Mouse (Mus musculus) embryonic facial prominence, embryonic 11.5 days (tissue): ENCODE data around the gene Ube2e2. TPM values are rescaled to one million over a fixed set of nuclear protein-coding genes. Genes with fewer than 3 reads are reported as not detected.

ENCODE experiments used
- ATAC-seq: fragments of 200-750 bp; cut with Nextera tagmentation; replicated peaks from 2 replicates; pipeline ENCODE4 v1.8.0; 2017; ENCODE audit warnings: low read depth; ENCODE audit not compliant: insufficient number of reproducible peaks, low FRiP score, low TSS enrichment
- DNase-seq: peaks from one replicate; pipeline ENCODE4 v3.0.0-alpha.2; 2015; ENCODE audit warnings: low spot score
- H3K27ac ChIP-seq: fragments of 300-500 bp; sonication (generic); replicated peaks from 2 replicates; pipeline ENCODE4 v1.5.1; 2014; ENCODE audit warnings: mild to moderate bottlenecking, low read depth, low read length, control low read depth
- H3K27me3 ChIP-seq: fragments of 300-500 bp; sonication (generic); 2 replicates; pipeline ENCODE4 v1.6.1; 2014; ENCODE audit warnings: mild to moderate bottlenecking, low read length, moderate library complexity, mixed read lengths; ENCODE audit not compliant: control insufficient read depth, insufficient read depth
- H3K36me3 ChIP-seq: fragments of 300-500 bp; sonication (generic); replicated peaks from 2 replicates; pipeline ENCODE4 v1.6.1; 2014; ENCODE audit warnings: low read depth, mild to moderate bottlenecking, low read length, moderate library complexity, mixed read lengths; ENCODE audit not compliant: control insufficient read depth, insufficient read depth
- H3K4me1 ChIP-seq: fragments of 300-500 bp; sonication (generic); 2 replicates; pipeline ENCODE4 v1.6.1; 2014; ENCODE audit warnings: low read length, mixed read lengths; ENCODE audit not compliant: control insufficient read depth, insufficient read depth
- H3K4me2 ChIP-seq: fragments of 300-500 bp; sonication (generic); 2 replicates; pipeline ENCODE4 v1.6.1; 2014; ENCODE audit warnings: low read depth, mild to moderate bottlenecking, control low read depth, low read length, moderate library complexity
- H3K4me3 ChIP-seq: fragments of 300-500 bp; sonication (generic); 2 replicates; pipeline ENCODE4 v1.5.1; 2014; ENCODE audit warnings: low read depth, low read length, control low read depth
- H3K9ac ChIP-seq: fragments of 300-500 bp; sonication (generic); replicated peaks from 2 replicates; pipeline ENCODE4 v1.6.1; 2014; ENCODE audit warnings: mild to moderate bottlenecking, control low read depth, low read length
- H3K9me3 ChIP-seq: fragments of 300-500 bp; sonication (generic); replicated peaks from 2 replicates; pipeline ENCODE4 v1.6.1; 2016; ENCODE audit warnings: mild to moderate bottlenecking, low read length, inconsistent platforms, mixed read lengths; ENCODE audit not compliant: control insufficient read depth
- WGBS: fragments of 180-500 bp; shearing (Covaris S2); extraction: QIAGEN DNeasy Blood & Tissue Kit; methylation state at CpG from one replicate; pipeline ENCODE4 v1.1.7; 2014; 5-methylcytosine and 5-hydroxymethylcytosine counted together
- polyA plus RNA-seq: library from polyadenylated mRNA; unstranded; fragments of >200 nt; fragmentation: Nextera tagmentation; extraction: Ambion mirVana; gene quantifications from 2 replicates; pipeline ENCODE4 v1.2.1, GENCODE M21; 2014

Gene Ube2e2
- polyA plus RNA-seq, 1 experiment from 2014 or later: 52.9 TPM

DNA sequence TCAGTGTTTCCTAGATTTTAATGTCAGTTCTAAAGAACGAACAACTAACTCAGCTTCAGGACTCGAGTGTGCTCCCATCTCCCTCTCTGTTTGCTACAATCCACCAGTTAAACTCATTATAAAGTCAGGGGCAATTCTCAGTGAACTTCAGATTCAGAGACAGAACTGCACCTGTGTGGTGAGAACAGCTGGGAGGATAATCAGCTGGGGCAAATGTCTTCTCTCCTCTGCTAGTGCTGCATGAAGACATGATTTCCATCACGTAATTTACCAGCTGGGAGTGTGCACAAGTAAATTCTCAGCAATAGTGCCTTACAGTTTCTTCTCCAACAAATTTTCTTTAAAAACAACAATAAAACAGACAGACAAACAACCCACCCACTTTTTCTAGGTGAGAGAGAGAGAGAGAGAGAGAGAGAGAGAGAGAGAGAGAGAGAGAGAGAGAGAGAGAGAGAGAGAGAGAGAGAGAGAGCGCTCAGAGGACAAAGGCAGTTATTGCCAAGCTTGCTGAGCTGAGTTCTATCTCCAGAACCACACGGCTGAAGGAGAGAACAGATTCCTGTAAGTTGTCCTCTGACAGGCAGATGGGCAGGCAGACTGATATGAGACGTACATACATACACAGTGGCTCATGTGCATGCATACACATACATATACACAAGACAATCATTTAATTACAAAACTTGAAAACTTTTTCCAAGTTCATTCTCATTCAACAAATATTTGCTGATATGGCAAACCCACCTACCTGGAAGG is 134.3 kb downstream of the Ube2e2 start:
- Histone ChIP-seq H3K4me1 (no peaks in the 10 kb centered on the region), H3K36me3 (no peaks in the 10 kb centered on the region), H3K4me3 (no peak overlapping the region), H3K9ac (no peak overlapping the region), H3K4me2 (no peak overlapping the region), H3K27me3 (no peaks in the 10 kb centered on the region), H3K9me3 (no peaks in the 10 kb centered on the region), H3K27ac (no peak overlapping the region)
- DNase-seq (no peak), ATAC-seq (no peak)
- WGBS: 74% methylated on average over 6 of the region's 6 CpGs

DNA sequence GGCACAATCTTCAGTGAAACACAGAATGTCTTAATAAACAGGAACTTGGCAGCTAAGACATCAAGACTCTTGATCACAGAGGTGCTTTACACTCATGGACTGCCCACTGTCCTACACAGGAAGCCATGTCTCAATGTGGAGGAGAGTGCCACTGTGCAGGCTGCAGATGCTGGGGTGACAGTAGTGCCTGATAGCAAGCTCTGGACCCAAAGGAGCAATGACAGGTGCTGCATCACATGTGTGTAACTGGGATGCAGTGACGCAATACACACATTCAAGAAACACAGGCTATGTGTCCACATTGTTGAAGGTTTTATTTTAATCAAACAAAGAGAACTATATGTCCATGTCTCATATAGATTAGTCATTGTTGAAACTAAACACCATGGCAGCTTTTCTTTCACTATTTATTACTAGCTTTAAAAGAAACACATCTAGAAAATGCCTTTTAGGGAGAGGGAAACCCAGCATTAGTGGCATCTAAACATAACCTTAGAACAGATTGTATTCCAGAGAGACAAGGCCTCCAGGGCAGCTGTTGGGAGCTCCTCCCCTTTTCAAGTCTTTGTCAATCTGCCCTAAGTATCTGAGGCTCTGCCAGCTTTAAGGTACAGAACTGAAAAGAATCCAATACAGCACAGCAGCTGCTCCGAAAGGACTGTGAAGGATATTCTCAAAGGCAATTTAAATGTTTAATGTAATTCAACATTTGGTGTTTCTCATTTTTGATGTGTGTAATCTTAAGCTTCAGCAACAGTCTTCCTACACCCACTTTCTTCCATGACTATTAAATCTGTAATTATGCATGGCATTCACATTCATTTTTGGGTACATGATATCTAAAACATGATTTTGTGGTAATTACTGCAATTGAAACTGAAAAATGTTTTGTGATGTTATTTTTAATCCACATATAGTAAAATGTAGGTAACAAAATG is 135.2 kb downstream of the Ube2e2 start:
- no peak overlapping the region for H3K4me3 ChIP-seq
- no peak for DNase-seq
- no peaks in the 10 kb centered on the region for H3K9me3 ChIP-seq
- H3K27ac ChIP-seq: no peak overlapping the region
- H3K9ac ChIP-seq: no peak overlapping the region
- no peak overlapping the region for H3K4me2 ChIP-seq
- WGBS: 78% methylated on average over 2 of the region's 2 CpGs
- H3K27me3 ChIP-seq: no peaks in the 10 kb centered on the region
- no peaks in the 10 kb centered on the region for H3K4me1 ChIP-seq
- H3K36me3 ChIP-seq: no peaks in the 10 kb centered on the region
- ATAC-seq: 0 out of 2 replicates have a peak, but pooled peaks have one; percentile 65

DNA sequence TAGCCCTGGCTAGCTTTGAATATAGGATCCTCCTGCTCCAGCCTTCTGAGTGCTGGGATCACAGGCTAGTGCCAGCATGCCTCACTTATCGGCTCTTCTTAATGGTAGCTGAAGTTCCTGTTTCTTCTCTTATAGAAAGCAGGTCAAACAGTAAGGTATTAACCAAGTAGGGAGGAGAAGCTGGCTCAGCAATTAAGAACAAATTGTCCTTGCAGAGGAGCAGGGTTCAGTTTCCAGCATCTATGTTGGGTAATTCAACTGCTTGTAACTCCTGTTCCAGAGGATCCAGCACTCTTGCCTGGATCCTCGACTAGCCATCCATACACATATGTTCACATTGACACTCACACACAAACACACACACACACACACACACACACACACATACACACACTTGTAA is 136.1 kb downstream of the Ube2e2 start:
- Histone ChIP-seq H3K36me3 (no peaks in the 10 kb centered on the region), H3K27ac (no peak overlapping the region), H3K9ac (no peak overlapping the region), H3K4me1 (no peaks in the 10 kb centered on the region), H3K27me3 (no peaks in the 10 kb centered on the region), H3K4me2 (no peak overlapping the region), H3K9me3 (no peaks in the 10 kb centered on the region), H3K4me3 (no peak overlapping the region)
- WGBS: 77% methylated on average over 2 of the region's 2 CpGs
- ATAC-seq: no peak
- no peak for DNase-seq

DNA sequence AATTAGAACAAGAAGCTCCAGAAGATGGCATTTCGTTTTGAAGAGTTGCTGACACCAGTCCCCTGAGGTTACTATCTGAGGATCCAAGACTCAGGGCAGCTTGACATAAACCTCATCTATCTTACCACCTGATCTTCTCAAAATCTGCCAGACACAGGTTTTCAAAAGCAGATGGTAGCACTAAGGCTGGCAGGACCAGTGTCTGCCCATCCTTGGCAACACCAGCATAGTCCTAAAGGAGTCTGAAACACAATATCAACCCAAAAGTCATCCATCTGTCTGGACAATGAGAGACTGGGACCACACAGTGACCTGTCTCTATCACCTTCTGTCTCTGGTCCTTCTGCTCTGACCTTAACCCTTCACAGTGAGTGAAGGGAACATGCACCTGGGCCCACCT is 138.7 kb downstream of the Ube2e2 start:
- Histone ChIP-seq H3K27ac (no peak overlapping the region), H3K9ac (no peak overlapping the region), H3K4me3 (no peak overlapping the region), H3K4me1 (no peaks in the 10 kb centered on the region), H3K4me2 (no peak overlapping the region), H3K36me3 (no peaks in the 10 kb centered on the region), H3K9me3 (no peaks in the 10 kb centered on the region), H3K27me3 (no peaks in the 10 kb centered on the region)
- 40% methylated on average over 1 of the region's 1 CpGs for WGBS
- no peak for ATAC-seq
- no peak for DNase-seq

GRCm38 (mm10) chr14:18754595-18754994 is 139.5 kb downstream of the Ube2e2 start:
- Histone ChIP-seq H3K4me1 (no peaks in the 10 kb centered on the region), H3K27ac (no peak overlapping the region), H3K9ac (no peak overlapping the region), H3K4me3 (no peak overlapping the region), H3K36me3 (no peaks in the 10 kb centered on the region), H3K27me3 (no peaks in the 10 kb centered on the region), H3K9me3 (no peaks in the 10 kb centered on the region), H3K4me2 (no peak overlapping the region)
- DNase-seq (no peak), ATAC-seq (no peak)
- WGBS: 92% methylated on average over 2 of the region's 2 CpGs

DNA sequence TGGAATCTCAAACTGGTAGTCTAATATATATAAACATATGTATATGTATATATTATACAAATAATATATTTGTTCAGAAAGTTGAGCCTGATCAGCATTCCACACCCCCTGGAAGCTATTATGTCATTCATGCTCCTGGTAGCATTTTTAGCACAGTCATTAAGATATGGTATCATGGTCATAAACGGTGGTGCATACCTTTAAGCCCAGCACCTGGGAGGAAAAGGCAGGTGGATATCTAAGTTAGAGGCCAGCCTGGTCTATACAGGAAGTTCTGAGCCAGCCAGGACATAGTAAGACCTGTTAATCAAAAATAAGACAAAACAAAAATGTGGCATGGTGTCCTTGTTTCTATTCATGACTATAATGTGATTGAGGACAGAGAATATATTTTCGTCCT is 140.1 kb downstream of the Ube2e2 start:
- Histone ChIP-seq H3K27ac (no peak overlapping the region), H3K27me3 (no peaks in the 10 kb centered on the region), H3K9me3 (no peaks in the 10 kb centered on the region), H3K4me1 (no peaks in the 10 kb centered on the region), H3K4me3 (no peak overlapping the region), H3K9ac (no peak overlapping the region), H3K36me3 (no peaks in the 10 kb centered on the region), H3K4me2 (no peak overlapping the region)
- ATAC-seq (no peak), DNase-seq (no peak)
- 92% methylated on average over 2 of the region's 2 CpGs for WGBS

DNA sequence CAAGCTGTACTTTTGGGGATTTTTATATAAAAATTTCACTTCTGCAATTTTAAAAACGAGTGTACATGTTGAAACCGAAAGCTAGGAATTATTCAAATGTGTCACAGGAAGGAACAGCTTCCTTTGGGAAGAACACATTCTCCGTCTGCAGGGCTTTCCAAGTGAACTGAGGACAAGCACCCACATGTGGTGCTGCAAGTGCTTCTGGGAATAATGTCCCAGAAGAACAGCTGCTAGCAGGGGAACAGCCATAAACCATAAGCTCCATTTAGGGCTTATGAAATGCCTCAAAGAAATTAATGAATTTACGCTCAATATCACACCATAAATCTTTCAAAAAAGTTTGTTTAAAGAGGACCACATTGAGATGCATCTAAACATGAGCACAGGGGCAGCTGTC is 162.9 kb downstream of the Ube2e2 start:
- Histone ChIP-seq H3K36me3 (no peaks in the 10 kb centered on the region), H3K4me3 (no peak overlapping the region), H3K27me3 (no peaks in the 10 kb centered on the region), H3K9me3 (no peaks in the 10 kb centered on the region), H3K4me1 (no peaks in the 10 kb centered on the region), H3K9ac (no peak overlapping the region), H3K27ac (no peak overlapping the region), H3K4me2 (no peak overlapping the region)
- 72% methylated on average over 4 of the region's 4 CpGs for WGBS
- no peak for ATAC-seq
- DNase-seq: no peak
